Mouse (Mus musculus): ENCODE measurements around the gene Dcun1d4.

- TF ChIP-seq TAL1 (IDR thresholded peaks at IDR 0.05; ENCODE audit: low read length) (no peak), GATA1 (IDR thresholded peaks at IDR 0.05; ENCODE audit: low read length) (no peak)
Observed at GRCm38 (mm10) chr5:73556733-73557425, 76.1 kb downstream of the Dcun1d4 start.

Measured in erythroblast, embryonic 14.5 days (primary cell).